Mouse (Mus musculus): ENCODE results near the gene Krt222.
"Not testable (repeated sequence)": the region's sequence is repeated elsewhere in the genome, so short reads cannot be mapped to it uniquely, and the experiment has no call there.

Gene Krt222

GRCm38 (mm10) chr11:99243820-99244374 is at the start of gene Krt222:
Gene Krt222 (minus strand): TSS chr11:99244085.
- no peak for DNase-seq (ENCODE audit: low read depth)

GRCm38 (mm10) chr11:99292846-99293245 is 49.0 kb upstream of the Krt222 start:
- no peak for DNase-seq (ENCODE audit: low read depth)

DNA sequence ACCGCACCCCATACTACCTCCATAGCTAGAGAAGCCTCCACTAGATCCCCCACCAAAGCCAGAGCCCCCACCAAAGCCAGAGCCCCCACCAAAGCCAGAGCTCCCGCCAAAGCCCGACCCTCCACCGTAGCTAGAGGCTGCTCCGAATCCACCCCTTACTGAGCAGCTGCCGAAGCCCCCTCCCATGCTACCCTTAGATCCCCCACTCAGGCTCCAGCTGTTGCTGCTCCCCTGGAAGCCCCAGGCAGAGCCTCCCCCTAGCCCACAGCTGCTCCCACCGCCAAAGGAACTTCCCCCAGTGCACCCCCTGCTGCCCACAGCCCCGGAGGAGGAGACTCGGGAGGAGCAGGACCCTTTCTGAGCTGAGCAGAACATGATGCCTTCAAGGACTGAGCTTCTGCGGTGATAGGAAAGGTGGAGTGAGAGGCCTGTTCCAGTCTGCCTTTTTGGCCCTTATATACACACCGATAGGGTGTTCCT is 41.0 kb upstream of the Krt222 start, which contains the start of gene Krt24:
Gene Krt24 (minus strand): TSS at position 430 of the 480 bp plus-strand sequence.
- no peak for DNase-seq (ENCODE audit: low read depth)

- no peak for DNase-seq (ENCODE audit: low read depth)
Measured at GRCm38 (mm10) chr11:99284011-99284410, 40.1 kb upstream of the Krt222 start.

DNA sequence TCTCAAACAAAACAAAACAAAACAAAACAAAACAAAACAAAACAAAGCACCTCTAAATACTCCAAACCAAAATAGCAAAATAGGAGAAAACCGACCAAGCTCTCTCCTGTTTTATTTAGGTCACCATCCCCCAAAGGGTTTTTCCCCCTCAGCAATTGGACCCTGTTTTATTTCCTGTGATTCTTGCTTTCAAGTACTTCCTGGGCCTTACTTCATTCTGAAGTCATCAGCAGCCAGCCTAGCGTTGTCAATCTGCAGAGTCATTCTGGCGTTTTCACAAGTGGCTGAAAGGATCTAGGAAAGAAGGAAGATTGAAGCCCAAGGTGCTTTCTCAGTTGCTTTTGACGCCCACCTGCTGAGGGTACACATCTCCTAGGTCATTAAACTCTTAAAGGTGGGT is 39.4 kb upstream of the Krt222 start:
- no peak for DNase-seq (ENCODE audit: low read depth)

DNA sequence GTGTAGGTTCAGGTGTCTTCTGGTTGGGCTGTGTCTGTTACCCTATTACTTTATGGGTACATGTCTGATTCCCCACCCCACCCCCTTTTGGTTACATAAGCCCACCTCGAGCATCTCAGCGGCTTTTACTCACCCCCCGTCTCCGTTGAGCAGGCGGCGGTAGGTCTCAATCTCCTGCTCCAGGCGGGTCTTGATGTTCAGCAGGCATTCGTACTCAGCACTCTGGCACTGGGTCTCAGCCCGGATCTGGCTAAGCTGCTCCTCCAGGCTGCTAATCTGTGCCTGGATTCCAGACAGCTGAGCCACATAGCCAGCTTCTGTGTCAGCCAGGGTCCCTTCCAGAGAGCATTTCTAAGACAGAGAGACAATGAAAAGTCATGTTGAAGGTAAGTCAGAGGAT is 37.2 kb upstream of the Krt222 start:
- DNase-seq (ENCODE audit: low read depth) = no peak

- DNase-seq (ENCODE audit: low read depth) = no peak
Measured at GRCm38 (mm10) chr11:99279986-99280385, 36.1 kb upstream of the Krt222 start.

GRCm38 (mm10) chr11:99276786-99277185 is 32.9 kb upstream of the Krt222 start:
- no peak for DNase-seq (ENCODE audit: low read depth)

- no peak for DNase-seq (ENCODE audit: low read depth)
Measured at GRCm38 (mm10) chr11:99275624-99276023, 31.7 kb upstream of the Krt222 start.

- DNase-seq (ENCODE audit: low read depth) = no peak
Measured at GRCm38 (mm10) chr11:99272721-99273120, 28.8 kb upstream of the Krt222 start.

GRCm38 (mm10) chr11:99269192-99269591 is 25.3 kb upstream of the Krt222 start:
- DNase-seq (ENCODE audit: low read depth) = no peak

- DNase-seq (ENCODE audit: low read depth) = no peak
Measured at GRCm38 (mm10) chr11:99265796-99266195, 21.9 kb upstream of the Krt222 start.

- DNase-seq (ENCODE audit: low read depth) = no peak
Measured at GRCm38 (mm10) chr11:99265220-99265619, 21.3 kb upstream of the Krt222 start.

DNA sequence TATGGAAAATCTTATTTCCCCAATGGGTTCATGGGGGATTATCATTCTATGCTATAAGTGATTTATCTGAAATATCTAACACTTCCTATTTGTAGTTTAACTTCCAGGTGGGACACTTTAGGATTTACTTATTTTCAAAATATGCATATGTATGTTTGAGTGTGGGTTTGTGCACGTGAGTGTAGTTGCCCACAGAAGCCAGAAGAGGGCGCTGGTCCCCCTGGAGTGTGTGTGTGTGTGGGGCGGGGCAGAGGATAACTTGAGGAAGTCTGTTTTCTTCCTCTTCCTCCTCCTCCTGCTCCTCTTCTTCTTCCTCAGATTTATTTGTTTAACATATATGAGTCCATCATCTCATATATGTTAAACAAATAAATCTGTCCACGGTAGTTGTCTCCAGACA is 12.3 kb upstream of the Krt222 start:
- DNase-seq (ENCODE audit: low read depth) = no peak

- DNase-seq (ENCODE audit: low read depth) = no peak
Measured at GRCm38 (mm10) chr11:99255316-99255715, 11.4 kb upstream of the Krt222 start.

DNA sequence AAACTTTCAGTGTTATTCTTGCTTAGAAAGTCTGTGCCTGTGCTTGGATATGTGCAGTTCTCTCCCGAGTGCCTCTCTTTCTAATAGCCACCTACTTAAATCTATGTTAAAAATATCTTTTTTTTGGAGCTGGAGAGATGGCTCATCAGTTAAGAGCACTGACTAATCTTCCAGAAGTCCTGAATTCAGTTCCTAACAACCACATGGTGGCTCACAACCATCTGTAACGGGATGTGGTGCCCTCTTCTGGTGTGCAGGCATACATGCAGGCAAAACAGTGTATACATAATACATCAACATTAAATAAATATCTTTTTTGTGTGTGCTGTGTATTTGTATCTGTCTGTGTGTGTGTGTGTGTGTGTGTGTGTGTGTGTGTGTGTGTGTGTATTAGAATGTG is 10.0 kb upstream of the Krt222 start:
- no peak for DNase-seq (ENCODE audit: low read depth)

GRCm38 (mm10) chr11:99252671-99253070 is 8.8 kb upstream of the Krt222 start:
- DNase-seq (ENCODE audit: low read depth) = no peak

- no peak for DNase-seq (ENCODE audit: low read depth)
Measured at GRCm38 (mm10) chr11:99250666-99251065, 6.8 kb upstream of the Krt222 start.

DNA sequence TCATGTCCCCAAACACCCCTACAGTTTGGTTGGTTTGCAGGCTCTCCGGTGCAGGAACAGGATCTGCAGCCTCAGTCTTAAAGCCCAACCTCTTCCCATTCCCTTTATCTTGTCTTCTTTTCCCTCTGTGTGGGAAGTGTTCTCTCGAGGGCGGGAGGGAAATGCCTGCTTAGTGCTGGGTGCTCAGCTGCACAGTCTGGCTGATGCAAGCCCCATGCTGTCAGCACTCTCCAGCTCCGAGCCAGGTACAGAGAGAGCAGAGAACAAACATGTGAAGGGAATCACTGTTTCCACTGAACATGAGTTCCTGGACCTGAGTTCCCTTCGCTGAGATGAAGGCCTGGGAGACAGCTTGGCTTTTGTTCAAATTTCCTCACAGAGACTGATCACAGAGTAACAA is 6.4 kb upstream of the Krt222 start:
- no peak for DNase-seq (ENCODE audit: low read depth)

DNA sequence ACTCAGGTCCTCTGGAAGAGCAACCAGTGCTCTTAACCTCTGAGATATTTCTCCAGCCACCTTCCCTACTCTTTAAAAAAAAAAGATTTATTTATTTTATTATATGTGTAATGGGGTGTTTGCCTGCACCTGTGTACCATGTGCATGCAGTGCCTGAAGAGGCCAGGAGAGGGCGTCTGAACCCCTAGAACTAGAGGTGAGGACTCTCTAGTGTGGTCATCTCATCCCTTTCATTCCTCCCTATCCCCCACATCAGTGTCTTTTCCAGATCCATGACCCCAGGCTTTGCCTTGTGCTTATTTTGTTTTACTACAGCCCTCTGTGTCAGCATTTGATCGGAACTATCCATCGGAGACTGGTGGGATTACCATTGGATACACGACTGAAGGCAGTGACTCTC is 5.2 kb upstream of the Krt222 start:
- no peak for DNase-seq (ENCODE audit: low read depth)

GRCm38 (mm10) chr11:99247916-99248315 is 4.0 kb upstream of the Krt222 start:
- DNase-seq (ENCODE audit: low read depth) = no peak

- not testable (repeated sequence) for DNase-seq (ENCODE audit: low read depth)
Measured at GRCm38 (mm10) chr11:99244519-99244918, 634 bp upstream of the Krt222 start.

DNA sequence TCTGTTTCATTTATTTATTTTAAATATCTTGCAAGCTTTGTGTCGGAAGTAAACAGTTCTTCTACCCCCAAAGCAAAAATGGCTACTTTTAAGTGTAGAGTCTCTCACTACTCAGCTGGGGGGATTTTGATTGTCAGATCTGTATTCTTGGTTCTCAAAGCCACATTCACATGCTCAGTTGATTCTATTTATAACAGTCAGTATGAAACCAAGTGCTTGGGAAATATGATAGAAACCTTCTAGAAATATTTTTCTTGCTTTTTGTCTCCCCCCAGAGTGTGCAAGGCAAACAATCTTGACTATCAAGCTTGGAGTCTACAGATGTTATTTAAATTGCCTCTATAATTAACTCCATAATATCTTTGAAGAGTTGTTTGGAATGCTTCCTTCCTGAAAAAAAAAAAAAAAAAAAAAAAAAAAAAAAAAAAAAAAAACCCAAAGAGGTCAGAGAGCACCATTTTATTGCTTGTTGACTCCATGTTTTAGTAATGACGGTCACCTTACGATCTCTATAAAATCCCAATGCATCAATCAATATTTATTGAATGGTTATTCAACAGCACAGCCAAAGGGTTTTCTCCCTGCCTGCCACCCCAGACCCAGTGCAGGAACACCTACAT is 575 bp downstream of the Krt222 start:
- DNase-seq (ENCODE audit: low read depth) = no peak

DNA sequence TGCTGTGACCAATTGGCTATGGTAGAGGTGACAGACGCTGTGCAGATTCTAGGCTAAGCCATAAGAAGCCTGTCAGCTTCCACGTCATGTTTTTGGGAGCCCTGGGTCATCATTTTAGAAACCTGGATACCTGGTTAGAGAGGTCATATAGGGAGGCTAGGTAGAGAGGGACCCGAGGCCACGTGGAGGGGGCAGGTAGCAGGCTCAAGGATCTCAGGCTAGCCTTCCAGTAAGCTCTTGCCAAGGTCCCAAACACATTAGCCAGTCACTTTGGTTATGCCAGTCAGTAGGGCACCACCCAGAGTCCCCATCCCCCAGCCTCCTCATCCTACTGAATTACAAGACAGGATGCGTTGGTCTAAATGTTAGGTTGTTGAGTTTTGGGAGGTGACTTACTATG is 1.8 kb downstream of the Krt222 start:
- no peak for DNase-seq (ENCODE audit: low read depth)
